Mouse (Mus musculus) hindbrain, embryonic 14.5 days (tissue): ENCODE results near the gene AU018091. TPM values are rescaled to one million over a fixed set of nuclear protein-coding genes. Genes with fewer than 3 reads are reported as not detected.

Experiments used
- ATAC-seq: fragments of 200-750 bp; cut with Nextera tagmentation; 2 replicates; pipeline ENCODE4 v1.8.0; 2017; ENCODE audit warnings: moderate number of reproducible peaks, mild to moderate bottlenecking, moderate TSS enrichment, moderate library complexity; ENCODE audit not compliant: low FRiP score
- DNase-seq: peaks from one replicate; pipeline ENCODE4 v3.0.0-alpha.2; 2015; ENCODE audit warnings: low spot score
- H3K27ac ChIP-seq: fragments of 300-500 bp; sonication (generic); 2 replicates; pipeline ENCODE4 v1.5.1; 2014; ENCODE audit warnings: mild to moderate bottlenecking, moderate library complexity
- H3K27me3 ChIP-seq: fragments of 300-500 bp; sonication (generic); 2 replicates; pipeline ENCODE4 v1.6.1; 2014; ENCODE audit warnings: mild to moderate bottlenecking, low read length, mixed read lengths; ENCODE audit not compliant: control insufficient read depth, insufficient read depth
- H3K36me3 ChIP-seq: fragments of 300-500 bp; sonication (generic); replicated peaks from 2 replicates; pipeline ENCODE4 v1.6.1; 2014; ENCODE audit not compliant: control insufficient read depth, insufficient read depth
- H3K4me1 ChIP-seq: fragments of 300-500 bp; sonication (generic); replicated peaks from 2 replicates; pipeline ENCODE4 v1.6.1; 2014; ENCODE audit warnings: antibody characterized with exemption, low read length, mixed read lengths; ENCODE audit not compliant: control insufficient read depth, insufficient read depth
- H3K4me2 ChIP-seq: fragments of 300-500 bp; sonication (generic); replicated peaks from 2 replicates; pipeline ENCODE4 v1.6.1; 2014; ENCODE audit warnings: mild to moderate bottlenecking, moderate library complexity
- H3K4me3 ChIP-seq: fragments of 300-500 bp; sonication (generic); replicated peaks from 2 replicates; pipeline ENCODE4 v1.5.1; 2014; ENCODE audit warnings: mild to moderate bottlenecking, low read length
- H3K9ac ChIP-seq: fragments of 300-500 bp; sonication (generic); 2 replicates; pipeline ENCODE4 v1.6.1; 2014
- H3K9me3 ChIP-seq: fragments of 300-500 bp; sonication (generic); 2 replicates; pipeline ENCODE4 v1.6.1; 2016; ENCODE audit warnings: low read length; ENCODE audit not compliant: control insufficient read depth
- WGBS: fragments of 180-500 bp; shearing (Covaris S2); extraction: QIAGEN DNeasy Blood & Tissue Kit; methylation state at CpG from one replicate; pipeline ENCODE4 v1.1.7; 2014; 5-methylcytosine and 5-hydroxymethylcytosine counted together
- polyA plus RNA-seq: library from polyadenylated mRNA; unstranded; fragments of >200 nt; fragmentation: Nextera tagmentation; extraction: Ambion mirVana; gene quantifications from 2 replicates; pipeline ENCODE4 v1.2.1, GENCODE M21; 2014

AU018091 gene
- not detected in 2 replicates for polyA plus RNA-seq

- 80% methylated on average over 3 of the region's 3 CpGs for WGBS
These were observed at the start of gene AU018091 for GRCm38 (mm10) chr7:3168925-3169324. AU018091 (minus strand) TSS chr7:3169203.

GRCm38 (mm10) chr7:3217546-3218056, 48.6 kb upstream of the AU018091 start:
- ATAC-seq (no peak), DNase-seq (no peak)
- no peak overlapping the region for H3K9ac ChIP-seq
- H3K4me1 ChIP-seq, result no peaks in the 10 kb centered on the region
- H3K27me3 ChIP-seq, result peaks cover 31% of the 10 kb centered on the region
- H3K4me2 ChIP-seq, result no peak overlapping the region
- no peaks in the 10 kb centered on the region for H3K9me3 ChIP-seq
- no peak overlapping the region for H3K27ac ChIP-seq
- H3K4me3 ChIP-seq, result no peak overlapping the region
- 23% methylated on average over 10 of the region's 10 CpGs for WGBS
- H3K36me3 ChIP-seq, result no peaks in the 10 kb centered on the region

More at GRCm38 (mm10) chr7:3168925-3169324, at the start of gene AU018091:
- H3K36me3 ChIP-seq, result no peaks in the 10 kb centered on the region
- ATAC-seq, result no peak
- no peaks in the 10 kb centered on the region for H3K27me3 ChIP-seq
- no peaks in the 10 kb centered on the region for H3K4me1 ChIP-seq
- no peak within 1 kb of the TSS for H3K27ac ChIP-seq
- H3K4me2 ChIP-seq, result no peak within 1 kb of the TSS
- no peak for DNase-seq
- no peaks in the 10 kb centered on the region for H3K9me3 ChIP-seq
- H3K9ac ChIP-seq, result no peak within 1 kb of the TSS
- no peak within 1 kb of the TSS for H3K4me3 ChIP-seq

GRCm38 (mm10) chr7:3216331-3216730, 47.3 kb upstream of the AU018091 start:
- Histone ChIP-seq H3K36me3 (no peaks in the 10 kb centered on the region), H3K27ac (no peak overlapping the region), H3K9me3 (no peaks in the 10 kb centered on the region), H3K4me1 (no peaks in the 10 kb centered on the region), H3K4me3 (no peak overlapping the region), H3K27me3 (peaks cover 31% of the 10 kb centered on the region), H3K4me2 (no peak overlapping the region), H3K9ac (no peak overlapping the region)
- WGBS, result 83% methylated on average over 2 of the region's 3 CpGs
- ATAC-seq (no peak), DNase-seq (no peak)

GRCm38 (mm10) chr7:3213557-3213956, 44.6 kb upstream of the AU018091 start:
- Histone ChIP-seq H3K4me2 (no peak overlapping the region), H3K27me3 (peaks cover 12% of the 10 kb centered on the region), H3K27ac (no peak overlapping the region), H3K4me1 (no peaks in the 10 kb centered on the region), H3K4me3 (no peak overlapping the region), H3K9ac (no peak overlapping the region), H3K36me3 (no peaks in the 10 kb centered on the region), H3K9me3 (no peaks in the 10 kb centered on the region)
- DNase-seq, result no peak
- 11% methylated on average over 3 of the region's 3 CpGs for WGBS
- ATAC-seq, result no peak

GRCm38 (mm10) chr7:3213156-3213555, 44.2 kb upstream of the AU018091 start:
- H3K4me1 ChIP-seq, result no peaks in the 10 kb centered on the region
- H3K27me3 ChIP-seq, result peaks cover 8% of the 10 kb centered on the region
- no peak overlapping the region for H3K9ac ChIP-seq
- H3K27ac ChIP-seq, result no peak overlapping the region
- 37% methylated on average over 1 of the region's 1 CpGs for WGBS
- H3K4me2 ChIP-seq, result no peak overlapping the region
- ATAC-seq, result no peak
- H3K36me3 ChIP-seq, result no peaks in the 10 kb centered on the region
- H3K4me3 ChIP-seq, result no peak overlapping the region
- DNase-seq, result no peak
- no peaks in the 10 kb centered on the region for H3K9me3 ChIP-seq

- ATAC-seq (no peak), DNase-seq (no peak)
- H3K4me2 ChIP-seq, result no peak overlapping the region
- no peak overlapping the region for H3K4me3 ChIP-seq
- WGBS, result 45% methylated on average over 12 of the region's 12 CpGs
- H3K9ac ChIP-seq, result no peak overlapping the region
- H3K27me3 ChIP-seq, result no peaks in the 10 kb centered on the region
- no peaks in the 10 kb centered on the region for H3K4me1 ChIP-seq
- H3K27ac ChIP-seq, result no peak overlapping the region
- no peaks in the 10 kb centered on the region for H3K9me3 ChIP-seq
- H3K36me3 ChIP-seq, result no peaks in the 10 kb centered on the region
These were observed 43.2 kb upstream of the AU018091 start for GRCm38 (mm10) chr7:3212002-3212790.

GRCm38 (mm10) chr7:3211518-3211917, 42.5 kb upstream of the AU018091 start:
- H3K9me3 ChIP-seq, result no peaks in the 10 kb centered on the region
- no peak for DNase-seq
- WGBS, result 76% methylated on average over 8 of the region's 8 CpGs
- H3K36me3 ChIP-seq, result no peaks in the 10 kb centered on the region
- no peaks in the 10 kb centered on the region for H3K27me3 ChIP-seq
- ATAC-seq, result no peak
- H3K27ac ChIP-seq, result no peak overlapping the region
- H3K9ac ChIP-seq, result no peak overlapping the region
- no peak overlapping the region for H3K4me2 ChIP-seq
- no peak overlapping the region for H3K4me3 ChIP-seq
- H3K4me1 ChIP-seq, result no peaks in the 10 kb centered on the region

- Histone ChIP-seq H3K27me3 (no peaks in the 10 kb centered on the region), H3K4me2 (no peak overlapping the region), H3K4me3 (no peak overlapping the region), H3K4me1 (no peaks in the 10 kb centered on the region), H3K9me3 (no peaks in the 10 kb centered on the region), H3K36me3 (no peaks in the 10 kb centered on the region), H3K27ac (no peak overlapping the region), H3K9ac (no peak overlapping the region)
- 53% methylated on average over 6 of the region's 6 CpGs for WGBS
- no peak for ATAC-seq
- DNase-seq, result no peak
These were observed 41.6 kb upstream of the AU018091 start for GRCm38 (mm10) chr7:3210605-3211004.

GRCm38 (mm10) chr7:3206520-3206919, 37.5 kb upstream of the AU018091 start:
- 7% methylated on average over 4 of the region's 4 CpGs for WGBS
- H3K36me3 ChIP-seq, result no peaks in the 10 kb centered on the region
- no peaks in the 10 kb centered on the region for H3K27me3 ChIP-seq
- DNase-seq, result no peak
- no peaks in the 10 kb centered on the region for H3K9me3 ChIP-seq
- H3K4me3 ChIP-seq, result no peak overlapping the region
- no peaks in the 10 kb centered on the region for H3K4me1 ChIP-seq
- no peak overlapping the region for H3K4me2 ChIP-seq
- no peak overlapping the region for H3K27ac ChIP-seq
- no peak for ATAC-seq
- H3K9ac ChIP-seq, result no peak overlapping the region
